Mouse (Mus musculus) thymus, postnatal 0 days (tissue): ENCODE results near the gene Scnm1. TPM values are rescaled to one million over a fixed set of nuclear protein-coding genes. Genes with fewer than 3 reads are reported as not detected.
"Not testable (repeated sequence)": the region's sequence is repeated elsewhere in the genome, so short reads cannot be mapped to it uniquely, and the experiment has no call there.

ENCODE experiments used
- DNase-seq: peaks from one replicate; pipeline ENCODE4 v3.0.0-alpha.2; 2015; ENCODE audit warnings: low spot score
- polyA plus RNA-seq: library from polyadenylated mRNA; unstranded; fragments of >200 nt; fragmentation: Nextera tagmentation; extraction: Ambion mirVana; gene quantifications from 2 replicates; pipeline ENCODE4 v1.2.1, GENCODE M21; 2015

Scnm1 gene
- polyA plus RNA-seq, 1 experiment from 2014 or later: 77.4 TPM

GRCm38 (mm10) chr3:95153874-95154273 lies 20.1 kb upstream of the Scnm1 start:
- DNase-seq: peak; percentile 70

GRCm38 (mm10) chr3:95147924-95148323 lies 14.1 kb upstream of the Scnm1 start:
- no peak for DNase-seq

- DNase-seq: peak; percentile 88
These were observed 8.8 kb upstream of the Scnm1 start for GRCm38 (mm10) chr3:95142617-95143011.

- peak; percentile 57 for DNase-seq
These were observed 8.3 kb upstream of the Scnm1 start, which contains the start of gene Tnfaip8l2 for GRCm38 (mm10) chr3:95141952-95142616. Gene Tnfaip8l2, minus strand, starts transcription at chr3:95142360.

GRCm38 (mm10) chr3:95141474-95141873 lies 7.7 kb upstream of the Scnm1 start:
- DNase-seq: peak; percentile 90

- no peak for DNase-seq
These were observed 7.0 kb upstream of the Scnm1 start for GRCm38 (mm10) chr3:95140795-95141194.

- DNase-seq: no peak
These were observed 6.4 kb upstream of the Scnm1 start for GRCm38 (mm10) chr3:95140289-95140595.

GRCm38 (mm10) chr3:95139586-95140288 lies 5.9 kb upstream of the Scnm1 start:
- DNase-seq: no peak

GRCm38 (mm10) chr3:95136336-95136735 lies 2.5 kb upstream of the Scnm1 start:
- no peak for DNase-seq

GRCm38 (mm10) chr3:95135433-95136052 lies 1.7 kb upstream of the Scnm1 start:
- peak; percentile 36 for DNase-seq

GRCm38 (mm10) chr3:95135023-95135422 lies 1.2 kb upstream of the Scnm1 start:
- no peak for DNase-seq

GRCm38 (mm10) chr3:95134133-95134532 lies 322 bp upstream of the Scnm1 start:
- not testable (repeated sequence) for DNase-seq

- DNase-seq: no peak
These were observed 635 bp downstream of the Scnm1 start for GRCm38 (mm10) chr3:95133176-95133575.

- DNase-seq: not testable (repeated sequence)
These were observed 1.4 kb downstream of the Scnm1 start for GRCm38 (mm10) chr3:95132389-95132788.

GRCm38 (mm10) chr3:95130081-95130480 lies 3.7 kb downstream of the Scnm1 start:
- DNase-seq: no peak

- no peak for DNase-seq
These were observed 4.6 kb downstream of the Scnm1 start for GRCm38 (mm10) chr3:95129226-95129651.

- DNase-seq: no peak
These were observed 8.8 kb downstream of the Scnm1 start for GRCm38 (mm10) chr3:95124972-95125371.

- DNase-seq: peak; percentile 38
These were observed 9.6 kb downstream of the Scnm1 start, which contains the start of gene Tmod4 for GRCm38 (mm10) chr3:95124246-95124645. Gene Tmod4, plus strand, starts transcription at chr3:95124476.

- DNase-seq: no peak
These were observed 12.2 kb downstream of the Scnm1 start for GRCm38 (mm10) chr3:95121580-95121979.

- DNase-seq: no peak
These were observed 16.1 kb downstream of the Scnm1 start for GRCm38 (mm10) chr3:95117751-95118150.

GRCm38 (mm10) chr3:95112760-95113159 lies 21.1 kb downstream of the Scnm1 start:
- no peak for DNase-seq
